Mouse (Mus musculus) spleen, postnatal 36 days (tissue): ENCODE data around the gene Shisa8.

Experiments used
- DNase-seq, 2 experiments: peaks; one replicate each; pipeline ENCODE4 v3.0.0; 2022; ENCODE audit warnings: low spot score in 2 of 2, mixed read lengths in 1 of 2

The Shisa8 gene

GRCm38 (mm10) chr15:82177743-82178290, 34.8 kb downstream of the Shisa8 start:
- DNase-seq = no peak

DNA sequence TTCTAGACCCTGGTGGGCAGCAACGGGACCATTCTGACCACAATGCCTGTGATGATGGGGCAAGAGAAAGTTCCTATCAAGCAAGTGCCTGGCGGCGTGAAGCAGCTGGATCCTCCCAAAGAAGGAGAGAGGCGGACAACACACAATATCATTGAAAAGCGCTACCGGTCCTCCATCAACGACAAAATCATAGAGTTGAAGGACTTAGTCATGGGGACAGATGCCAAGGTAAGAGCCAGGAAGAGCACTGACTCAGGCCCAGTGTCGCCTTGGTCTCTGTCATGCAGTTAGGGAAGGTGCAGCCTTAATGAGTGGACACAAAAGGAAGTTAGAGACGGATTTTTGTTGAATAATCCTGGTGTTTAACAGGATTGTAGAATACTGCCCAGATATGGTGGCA, 37.5 kb downstream of the Shisa8 start:
- no peak for DNase-seq

DNA sequence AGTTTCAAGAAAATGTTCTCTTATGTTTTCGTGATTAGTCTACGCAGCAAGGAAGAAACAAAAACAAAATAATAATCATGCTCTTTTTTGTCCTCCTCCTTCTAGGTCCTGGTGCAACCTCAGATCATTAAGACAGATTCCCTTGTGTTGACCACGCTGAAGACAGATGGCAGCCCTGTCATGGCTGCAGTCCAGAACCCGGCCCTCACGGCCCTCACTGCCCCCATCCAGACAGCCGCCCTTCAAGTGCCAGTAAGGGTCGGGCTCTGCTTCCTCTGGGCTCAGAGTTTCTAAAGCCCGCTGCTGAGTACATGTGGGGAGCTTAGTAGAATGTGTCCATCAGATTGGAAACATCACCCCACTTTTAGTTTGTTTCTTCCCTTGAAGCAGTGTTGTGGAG, 40.0 kb downstream of the Shisa8 start:
- DNase-seq = no peak

DNA sequence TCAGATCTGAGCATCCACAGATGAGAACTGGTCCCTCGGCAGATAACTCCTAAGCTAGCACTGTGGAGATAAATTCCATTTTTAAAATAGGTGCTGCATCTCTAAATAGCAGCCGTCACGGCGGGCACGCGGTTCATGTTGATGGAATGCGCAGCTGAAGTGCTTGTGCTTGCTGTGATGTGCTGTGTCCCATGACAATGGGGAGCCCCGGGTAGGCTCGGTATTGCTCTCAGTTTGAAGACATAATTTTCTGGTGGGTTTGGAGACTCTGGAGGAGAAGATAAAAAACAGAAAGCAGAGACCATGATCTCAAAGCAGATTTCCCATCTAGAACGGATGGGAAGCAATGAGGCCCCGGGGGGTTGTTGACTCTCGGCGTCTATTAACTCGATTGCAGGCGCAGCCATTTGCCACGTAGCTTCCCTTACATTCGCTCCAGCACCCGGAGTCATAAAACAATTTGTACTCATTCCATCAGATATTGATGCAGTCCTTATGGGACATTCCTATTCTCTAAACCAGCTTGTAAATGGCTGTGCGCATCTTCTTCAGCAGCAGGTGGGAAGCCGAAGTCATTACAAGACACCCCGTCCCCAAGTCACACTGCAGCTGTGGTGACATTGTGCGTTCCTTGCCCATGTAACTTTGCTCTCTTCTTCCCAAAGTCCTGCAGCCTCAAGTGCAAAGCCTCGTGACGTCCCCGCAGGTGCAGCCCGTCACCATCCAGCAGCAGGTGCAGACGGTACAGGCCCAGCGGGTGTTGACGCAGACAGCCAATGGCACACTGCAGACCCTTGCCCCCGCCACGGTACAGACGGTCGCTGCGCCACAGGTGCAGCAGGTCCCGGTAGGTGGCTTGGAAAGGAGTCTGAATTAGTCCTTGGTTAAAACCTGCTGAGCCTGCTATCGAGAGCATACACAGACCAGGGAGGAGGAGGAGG, 41.9 kb downstream of the Shisa8 start:
- DNase-seq = no peak

GRCm38 (mm10) chr15:82169671-82170070, 42.9 kb downstream of the Shisa8 start:
- DNase-seq = no peak

DNA sequence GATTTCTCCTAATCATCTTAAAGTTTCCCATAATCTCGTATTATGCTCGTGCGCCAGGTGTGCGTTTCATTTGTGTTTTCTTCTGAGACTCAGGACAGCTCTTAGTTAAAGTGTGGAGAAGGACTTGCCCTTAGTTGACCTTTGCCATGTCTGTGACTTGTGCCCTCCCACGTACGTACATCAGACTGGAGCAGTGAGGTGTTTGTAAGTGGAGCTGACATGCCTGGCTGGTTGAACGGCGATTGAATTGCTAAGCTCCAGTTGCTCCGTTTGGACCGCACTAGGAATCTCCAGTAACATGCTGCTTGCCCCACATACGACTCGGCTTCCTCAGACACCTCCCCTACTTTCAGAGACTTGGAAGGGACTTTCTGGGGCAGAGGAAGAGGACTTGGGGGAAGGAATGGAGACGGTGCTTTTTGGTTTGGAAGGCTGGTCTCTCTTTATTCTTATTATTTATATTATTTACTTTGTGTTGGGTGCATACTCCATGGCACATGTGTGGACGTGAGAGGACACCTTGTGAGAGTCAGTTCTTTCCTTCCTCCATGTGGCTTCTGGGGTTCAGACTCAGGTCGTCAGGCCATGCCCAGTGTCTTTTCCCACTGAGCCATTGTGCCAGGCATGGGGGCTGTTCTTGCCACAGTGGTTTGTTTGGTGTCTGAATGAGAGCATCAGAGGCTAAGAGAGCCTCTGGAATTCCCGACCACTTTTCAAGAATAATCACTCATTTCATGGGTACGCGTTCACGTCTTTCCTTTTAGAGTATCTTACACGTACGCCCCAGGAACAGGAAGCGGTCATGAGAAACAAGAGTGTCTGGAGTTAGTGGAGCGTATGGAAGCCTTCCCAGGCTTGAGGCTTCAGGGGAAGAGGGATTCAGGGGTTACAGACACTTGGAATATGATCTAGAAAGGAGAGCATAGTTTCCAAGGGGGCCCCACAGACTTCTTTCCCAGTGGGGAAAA, 45.1 kb downstream of the Shisa8 start:
- DNase-seq = no peak

- peak; percentile 81 to 86 for DNase-seq
Measured at GRCm38 (mm10) chr15:82166240-82167100, 46.1 kb downstream of the Shisa8 start.

- peak; percentile 87 to 91 for DNase-seq
Measured at GRCm38 (mm10) chr15:82165332-82166239, 47.0 kb downstream of the Shisa8 start.

DNA sequence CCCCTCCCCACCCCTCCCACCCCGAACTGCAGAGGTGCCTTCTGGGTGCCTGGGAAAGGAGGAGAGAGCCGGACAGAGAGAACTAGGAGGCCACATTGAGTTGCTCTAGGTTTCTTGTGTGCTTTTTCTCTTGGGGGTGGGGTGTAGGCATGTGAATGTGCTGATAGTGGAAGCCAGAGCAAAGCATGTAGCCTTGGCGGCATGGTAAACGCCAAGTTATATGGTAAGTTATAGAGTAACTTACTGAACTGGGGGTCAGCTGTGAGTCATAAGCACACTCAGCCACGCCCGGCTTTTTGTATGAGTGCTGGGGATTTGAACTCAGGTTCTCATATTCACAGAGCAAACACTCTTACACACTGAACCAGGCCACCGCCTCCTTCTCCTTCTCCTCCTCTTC, 48.1 kb downstream of the Shisa8 start:
- no peak for DNase-seq

GRCm38 (mm10) chr15:82164061-82164399, 48.6 kb downstream of the Shisa8 start:
- peak in 1 of 2 experiments; percentile 54 for DNase-seq

DNA sequence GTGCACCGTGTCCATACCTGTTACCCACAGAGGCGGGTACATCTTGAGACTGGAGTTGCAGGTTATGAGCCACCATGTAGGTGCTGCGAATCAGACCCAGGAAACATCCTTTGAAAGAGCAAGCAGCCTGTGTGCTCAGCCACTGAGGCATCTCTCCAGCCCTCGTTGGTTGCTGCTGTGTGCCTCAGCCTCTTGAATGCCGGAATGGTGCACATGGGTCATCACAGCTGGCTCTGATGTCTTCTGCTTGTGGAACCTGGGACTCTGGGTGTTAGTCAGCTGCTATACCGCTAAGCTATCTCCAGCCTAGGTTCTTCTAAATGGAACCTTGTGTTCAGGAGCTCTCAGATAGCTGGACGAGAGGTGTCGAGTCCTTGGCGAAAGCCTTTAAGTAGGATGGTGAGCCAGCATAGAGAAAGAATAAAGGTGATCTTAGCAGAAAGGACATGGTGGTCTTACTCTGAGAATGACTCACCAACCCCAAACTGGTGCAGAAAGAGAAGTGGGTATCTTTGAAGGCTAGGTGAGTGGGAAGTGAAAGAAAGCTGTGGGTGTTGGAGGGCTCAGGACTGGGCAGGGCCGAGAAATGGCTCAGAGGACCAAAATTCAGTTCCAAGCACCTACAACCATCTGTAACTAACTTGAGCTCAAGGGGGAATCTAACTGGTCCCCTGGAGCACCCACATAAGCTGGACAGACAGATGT, 49.1 kb downstream of the Shisa8 start:
- peak; percentile 67 to 72 for DNase-seq

GRCm38 (mm10) chr15:82161965-82162600, 50.5 kb downstream of the Shisa8 start:
- DNase-seq = no peak

GRCm38 (mm10) chr15:82160731-82161640, 51.6 kb downstream of the Shisa8 start:
- no peak for DNase-seq

GRCm38 (mm10) chr15:82159471-82159870, 53.1 kb downstream of the Shisa8 start:
- no peak for DNase-seq

DNA sequence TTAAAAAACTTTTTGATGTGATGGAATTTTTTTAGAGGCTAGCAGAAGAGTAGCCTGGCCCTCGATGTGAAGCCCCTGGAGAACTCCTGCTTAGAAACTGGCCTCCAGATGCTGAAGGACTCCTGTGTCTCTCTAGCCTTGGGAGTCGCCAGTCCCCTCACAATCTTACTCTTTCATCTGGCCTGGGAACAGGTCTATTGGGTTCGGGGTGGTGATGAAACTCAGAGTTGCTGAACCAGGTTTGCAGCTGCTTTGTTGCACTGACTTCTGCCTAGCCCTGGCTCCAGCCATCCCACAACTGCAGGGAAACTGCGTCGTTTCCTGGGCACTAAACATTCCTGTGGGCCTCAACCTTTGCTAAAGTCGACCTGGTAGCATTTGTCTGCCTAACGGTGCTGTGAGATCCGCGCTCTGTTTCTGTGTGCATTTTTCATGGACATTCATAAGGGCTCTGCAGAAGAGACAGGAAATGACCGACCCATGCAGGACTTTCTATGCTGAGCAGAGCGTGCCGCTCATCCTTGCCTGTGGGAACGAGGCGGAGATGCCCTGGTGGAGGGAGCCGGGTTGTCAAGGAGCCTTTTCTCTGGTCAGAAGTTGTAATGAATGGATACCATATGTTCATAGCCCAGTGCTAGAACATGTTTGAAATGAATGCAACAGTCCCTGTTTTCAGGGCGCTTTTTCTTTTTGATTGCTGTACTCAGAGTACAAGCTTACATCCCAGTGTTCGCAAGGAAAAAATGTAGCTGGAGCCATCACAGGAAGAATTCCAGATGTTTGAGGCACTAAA, 54.2 kb downstream of the Shisa8 start:
- DNase-seq = no peak

DNA sequence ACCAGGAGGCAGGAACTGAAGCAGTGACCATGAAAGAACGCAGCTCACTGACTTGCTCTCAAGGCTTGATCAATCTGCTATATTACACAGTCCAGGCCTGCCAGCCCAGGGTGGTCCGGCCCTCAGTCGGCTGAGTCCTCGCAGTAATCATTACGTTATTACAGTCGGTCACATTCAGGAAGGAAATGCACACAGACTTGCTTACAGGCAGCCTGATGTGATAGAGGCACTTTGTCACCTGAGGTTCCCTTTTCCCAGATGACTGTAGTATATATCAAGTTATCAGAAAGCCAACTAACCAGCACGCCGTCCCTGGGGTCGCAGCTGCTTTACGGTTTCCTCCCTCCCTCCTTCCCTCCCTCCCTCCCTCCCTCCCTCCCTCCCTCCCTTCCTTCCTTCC, 55.7 kb downstream of the Shisa8 start:
- no peak for DNase-seq

DNA sequence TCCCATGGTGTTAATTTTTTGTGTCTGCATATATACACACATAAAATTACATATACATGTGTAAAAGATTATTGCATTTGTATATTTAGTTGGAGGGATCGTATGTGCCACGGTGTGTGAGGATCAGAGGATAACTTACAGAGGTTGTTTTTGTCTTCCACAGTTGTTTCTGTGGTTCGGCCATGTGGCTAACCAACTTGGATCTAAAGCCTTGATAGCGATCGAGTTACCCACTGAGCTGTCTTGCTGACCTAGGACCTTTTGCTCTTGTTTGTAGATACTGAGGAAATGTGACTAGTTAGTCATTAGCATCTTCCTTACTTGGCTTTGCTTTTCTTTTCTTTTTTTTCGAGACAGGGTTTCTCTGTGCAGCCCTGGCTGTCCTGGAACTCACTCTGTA, 56.3 kb downstream of the Shisa8 start:
- no peak for DNase-seq
